Mouse (Mus musculus): Measurements from ENCODE around the gene Tbxas1.

Tbxas1 gene

GRCm38 (mm10) chr6:38875258-38876070 lies at the start of gene Tbxas1:
Gene Tbxas1, plus strand, starts transcription at chr6:38875404.
- DNase-seq = peak; percentile 55

DNA sequence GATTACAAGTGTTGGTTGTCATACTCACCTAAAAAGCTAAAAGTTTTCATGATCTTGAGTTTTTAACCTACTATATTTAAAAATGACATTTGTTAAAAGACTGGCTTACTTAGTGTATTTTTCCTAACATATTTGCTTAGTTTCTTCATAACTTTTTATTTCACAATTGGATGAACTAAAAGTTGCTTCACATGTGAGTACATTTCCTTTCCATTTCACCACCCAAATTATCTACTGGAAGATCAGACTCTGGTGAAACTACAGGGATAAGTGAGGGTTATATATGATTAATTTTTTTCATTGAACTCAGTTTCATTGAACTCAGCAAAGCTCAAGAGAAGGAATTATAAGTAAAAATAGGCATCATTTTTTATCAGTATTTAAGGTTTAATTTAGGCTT lies 49.3 kb upstream of the Tbxas1 start:
- DNase-seq = no peak

DNA sequence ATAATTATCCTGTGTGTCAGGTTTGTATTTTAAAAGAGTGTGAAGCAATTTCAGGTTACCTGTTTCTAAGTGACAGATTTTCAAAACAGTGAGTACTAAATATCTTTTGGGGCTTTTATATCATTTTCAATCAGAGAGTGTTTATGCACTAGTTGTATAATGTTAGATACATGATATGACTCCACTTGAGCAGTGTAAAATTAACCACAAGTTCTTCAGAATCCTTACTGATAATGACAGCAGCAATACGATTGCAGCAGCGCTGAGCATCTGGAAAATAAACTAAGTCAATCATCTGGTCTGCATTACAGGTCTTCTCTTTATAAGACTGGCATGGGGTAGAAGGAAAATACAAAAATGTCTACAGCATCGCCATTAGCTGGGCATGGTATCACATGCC lies 48.3 kb upstream of the Tbxas1 start:
- no peak for DNase-seq

- DNase-seq = no peak
These were observed 47.8 kb upstream of the Tbxas1 start for GRCm38 (mm10) chr6:38827435-38827834.

GRCm38 (mm10) chr6:38828211-38828610 lies 47.0 kb upstream of the Tbxas1 start:
- DNase-seq = no peak

DNA sequence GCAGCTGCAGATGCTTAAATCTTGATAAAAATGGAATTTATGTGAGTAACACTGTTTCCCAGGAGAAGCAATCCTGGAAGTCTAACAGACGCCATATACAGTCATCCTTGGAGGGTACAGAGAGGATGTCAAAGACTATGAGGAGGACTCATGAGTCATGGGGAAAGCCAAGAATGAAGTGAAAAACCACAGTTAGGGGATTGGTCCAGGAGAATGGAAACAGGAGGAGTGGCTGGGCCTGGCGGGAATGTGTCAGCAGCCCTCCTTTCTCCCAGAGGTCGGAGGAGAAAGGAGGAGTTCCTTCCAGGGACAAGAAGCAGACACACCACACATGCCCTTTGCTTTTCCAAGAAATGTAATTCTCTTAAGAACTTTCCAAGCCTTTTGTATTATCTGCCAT lies 45.8 kb upstream of the Tbxas1 start:
- no peak for DNase-seq

- no peak for DNase-seq
These were observed 41.5 kb upstream of the Tbxas1 start for GRCm38 (mm10) chr6:38833721-38834120.

GRCm38 (mm10) chr6:38834727-38835126 lies 40.5 kb upstream of the Tbxas1 start:
- DNase-seq = no peak

GRCm38 (mm10) chr6:38835217-38835616 lies 40.0 kb upstream of the Tbxas1 start:
- no peak for DNase-seq

DNA sequence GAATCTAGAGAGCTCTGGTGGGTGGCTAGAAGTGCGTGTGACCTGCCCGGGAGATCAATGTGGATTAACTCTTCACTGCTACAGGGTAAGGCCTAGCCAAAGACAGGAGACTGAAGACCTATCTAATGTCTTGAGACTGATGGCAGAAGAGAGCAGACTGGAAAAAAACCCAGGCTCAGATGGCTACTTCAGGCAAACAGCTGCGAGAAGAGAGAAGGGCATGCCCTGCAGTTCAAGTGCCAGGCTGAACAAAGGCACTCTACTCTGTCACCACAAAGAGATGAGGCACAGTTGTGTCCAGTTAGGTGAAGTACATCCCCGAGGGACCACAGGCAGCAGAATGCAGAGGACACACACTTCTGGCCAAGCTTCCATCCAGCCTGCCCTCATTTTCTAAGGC lies 37.1 kb upstream of the Tbxas1 start:
- no peak for DNase-seq

GRCm38 (mm10) chr6:38839891-38840290 lies 35.3 kb upstream of the Tbxas1 start:
- no peak for DNase-seq

DNA sequence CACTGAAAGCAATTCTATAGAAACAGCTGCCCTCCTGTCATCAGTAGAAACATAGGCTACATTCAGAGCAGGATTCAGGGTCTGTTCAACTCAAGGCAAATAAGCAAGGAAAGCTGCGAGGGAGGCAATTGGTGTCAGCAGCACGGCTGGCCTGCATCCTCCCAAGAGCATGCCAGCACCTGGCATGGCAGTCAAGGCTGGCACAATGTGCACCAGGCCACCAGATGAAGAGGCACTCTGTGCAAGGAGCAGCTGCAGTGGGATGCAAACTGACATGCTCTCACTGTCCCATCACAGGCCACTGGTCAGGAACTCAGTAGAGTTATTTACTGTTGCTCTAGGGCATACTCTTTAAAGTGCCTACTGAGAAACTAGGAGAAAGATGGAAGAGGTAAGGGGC lies 34.8 kb upstream of the Tbxas1 start:
- no peak for DNase-seq

DNA sequence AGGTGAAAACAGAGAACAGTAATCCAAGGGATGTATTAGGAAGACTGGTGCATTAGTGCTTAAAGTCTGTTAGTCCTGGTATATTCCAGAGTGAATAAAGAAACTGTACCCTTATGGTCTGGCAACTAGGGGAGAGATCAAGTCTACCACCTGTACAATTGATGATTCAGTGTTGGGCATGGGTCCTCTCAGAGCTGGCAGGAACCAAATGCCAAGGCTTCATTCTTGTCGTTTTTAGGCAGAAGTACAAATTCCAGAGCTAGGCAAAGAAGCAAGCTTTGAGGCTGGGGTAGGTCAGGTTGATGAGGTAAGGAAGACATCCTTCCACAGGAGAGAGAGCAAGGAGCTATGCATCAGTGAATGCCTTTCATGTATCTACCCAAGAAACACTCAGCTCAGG lies 34.4 kb upstream of the Tbxas1 start:
- DNase-seq = no peak

- no peak for DNase-seq
These were observed 33.7 kb upstream of the Tbxas1 start for GRCm38 (mm10) chr6:38841551-38841950.

GRCm38 (mm10) chr6:38845117-38845516 lies 30.1 kb upstream of the Tbxas1 start:
- DNase-seq = no peak

DNA sequence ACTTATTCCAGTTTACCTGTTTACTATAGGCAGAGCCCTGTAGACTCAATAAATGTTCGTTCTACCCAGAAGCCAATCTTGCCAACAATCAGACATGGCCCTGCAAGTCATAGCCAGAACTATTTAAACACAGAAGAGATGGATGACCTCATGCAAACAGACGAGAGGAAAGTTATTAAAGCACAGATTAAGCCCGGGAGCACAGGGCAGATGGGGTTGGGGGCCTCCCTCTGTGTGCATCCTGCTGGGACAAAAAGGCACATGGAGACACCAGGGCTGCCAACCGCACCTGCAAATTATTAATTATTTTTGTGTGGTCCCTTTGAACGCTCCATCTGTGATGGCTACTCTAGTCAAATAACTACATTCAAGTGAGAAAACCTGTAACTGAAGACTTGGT lies 29.3 kb upstream of the Tbxas1 start:
- DNase-seq = no peak

GRCm38 (mm10) chr6:38846330-38847195 lies 28.6 kb upstream of the Tbxas1 start:
- no peak for DNase-seq

DNA sequence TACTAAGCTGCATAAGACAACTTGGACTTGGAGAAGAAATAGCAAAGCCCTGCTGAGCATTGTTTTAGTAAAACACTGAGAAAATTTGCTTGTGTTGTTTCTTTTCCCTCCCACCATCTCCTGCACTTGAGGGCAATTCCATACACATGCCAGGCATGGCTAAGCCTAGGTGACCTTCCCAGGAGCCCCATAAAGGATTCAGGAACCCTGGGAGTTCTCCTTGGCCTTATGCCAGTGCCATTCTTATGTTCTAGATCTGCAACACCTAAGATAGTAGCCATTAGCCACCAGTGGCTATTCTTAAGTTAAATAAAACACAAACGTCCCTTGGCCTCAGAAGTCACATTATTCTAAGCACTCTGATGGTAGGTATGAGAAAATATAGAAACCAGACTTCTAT lies 27.8 kb upstream of the Tbxas1 start:
- no peak for DNase-seq

DNA sequence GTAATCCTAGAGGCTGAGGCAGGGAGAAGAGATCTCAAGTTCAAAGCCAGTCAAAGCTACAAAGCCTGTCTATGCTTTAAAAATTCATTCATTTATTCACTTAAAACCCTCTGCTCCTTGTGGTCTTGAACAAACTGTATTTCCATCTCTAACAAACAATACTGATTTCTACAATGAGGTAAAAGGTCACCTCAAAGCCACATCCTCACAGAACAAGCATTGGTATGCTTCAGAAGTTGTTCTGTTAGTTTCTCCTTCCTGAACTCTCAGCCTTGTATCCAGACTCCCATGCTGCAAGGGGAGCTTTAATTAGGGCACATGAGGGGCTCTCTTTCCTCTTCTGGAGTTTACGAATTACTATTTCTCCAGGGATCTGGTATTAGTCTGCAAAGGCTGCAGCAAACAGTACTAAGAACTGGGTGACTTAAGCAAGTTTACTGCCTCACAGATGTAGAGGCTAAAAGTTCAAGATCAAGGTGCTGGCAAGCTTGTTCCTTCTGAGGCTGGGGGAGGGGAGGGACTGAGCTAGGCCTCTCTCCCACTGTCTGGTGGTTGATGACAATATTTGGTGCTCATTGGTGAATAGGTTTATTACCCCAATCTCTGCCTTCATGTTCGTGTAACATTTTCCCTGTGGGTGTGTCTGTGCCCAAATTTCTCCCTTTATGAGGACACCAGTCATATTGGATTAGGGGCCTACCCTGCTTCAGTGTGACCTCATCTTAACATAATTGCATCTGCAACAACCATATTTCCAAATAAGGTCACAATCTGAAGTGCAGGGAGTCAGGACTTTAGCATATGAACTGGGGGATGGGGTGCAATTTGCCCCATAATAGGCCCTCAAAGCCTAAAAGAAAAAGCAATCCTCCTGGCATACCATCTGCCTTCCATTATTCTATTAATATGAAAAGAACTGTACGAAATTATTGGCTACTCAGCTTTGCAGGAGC lies 27.0 kb upstream of the Tbxas1 start:
- DNase-seq = peak; percentile 23

DNA sequence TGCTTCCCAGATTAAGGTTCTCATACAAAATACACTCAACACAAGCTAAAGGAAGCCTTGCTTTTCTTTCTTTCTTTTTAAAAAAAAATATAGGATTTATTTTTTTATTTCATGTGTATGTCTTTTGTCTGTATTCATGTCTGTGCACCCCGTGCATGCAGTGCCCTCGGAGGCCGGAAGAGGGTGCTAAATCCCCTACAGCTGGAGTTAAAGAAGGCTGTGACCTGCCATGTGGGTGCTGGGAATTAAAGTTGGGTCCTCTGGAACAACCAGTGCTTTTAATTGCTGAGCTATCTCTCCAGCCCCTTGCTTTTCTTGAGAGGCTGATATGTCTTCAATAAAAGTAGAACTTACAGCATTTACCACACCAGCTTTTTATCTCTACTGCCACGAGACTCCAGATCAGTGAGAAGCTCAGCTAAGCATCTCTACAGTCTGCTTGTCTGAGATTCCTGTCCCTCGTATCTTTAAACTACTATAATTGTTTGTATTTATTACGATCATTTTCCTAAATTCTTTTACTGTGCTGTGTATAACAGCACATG lies 24.4 kb upstream of the Tbxas1 start:
- DNase-seq = no peak

- DNase-seq = no peak
These were observed 23.5 kb upstream of the Tbxas1 start for GRCm38 (mm10) chr6:38851740-38852139.

- DNase-seq = no peak
These were observed 21.6 kb upstream of the Tbxas1 start for GRCm38 (mm10) chr6:38853561-38853992.

DNA sequence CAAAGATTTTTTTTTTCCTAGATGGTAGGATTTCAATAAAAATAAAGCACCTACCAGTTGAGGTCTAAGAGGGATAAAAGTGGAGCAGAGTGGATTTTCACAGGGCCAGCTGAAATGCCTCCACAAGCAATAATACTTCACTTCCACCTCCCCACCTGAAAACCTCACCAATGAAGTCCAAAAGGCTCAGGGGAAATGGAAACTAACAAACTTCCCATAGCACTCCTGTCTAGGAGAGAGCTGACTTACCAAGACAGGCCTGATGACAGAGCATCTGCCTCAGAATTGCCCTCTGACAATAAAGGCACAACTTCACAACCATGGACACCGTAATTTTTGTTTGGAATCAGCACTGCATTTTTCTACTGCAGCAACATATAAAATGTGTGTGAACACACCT lies 15.4 kb upstream of the Tbxas1 start:
- DNase-seq = no peak

Data from thymus, postnatal 25 days (tissue).